Mouse (Mus musculus): ENCODE results near the gene Brinp2. TPM values are rescaled to one million over a fixed set of nuclear protein-coding genes. Genes with fewer than 3 reads are reported as not detected.
A peak's percentile ranks its signal among the peaks of the same experiment; 100 is the strongest.

The Brinp2 gene
- polyA plus RNA-seq, 1 experiment from 2014 or later = not detected

GRCm38 (mm10) chr1:158364461-158364860, 8.3 kb upstream of the Brinp2 start:
- WGBS (ENCODE audit: insufficient replicate concordance) = 38% methylated on average over 1 of the region's 1 CpGs
- H3K36me3 ChIP-seq (ENCODE audit: control insufficient read depth, insufficient read depth) = no peaks in the 10 kb centered on the region
- H3K27ac ChIP-seq (ENCODE audit: low read length) = no peak overlapping the region
- peaks cover 4% of the 10 kb centered on the region; the same call in 1 of the 2 replicates for H3K27me3 ChIP-seq (ENCODE audit: control insufficient read depth, insufficient read depth, low read depth, low read length)
- no peak for ATAC-seq (ENCODE audit: low read depth)
- no peak overlapping the region for H3K9ac ChIP-seq (ENCODE audit: low read depth, low read length)
- H3K4me3 ChIP-seq (ENCODE audit: low read depth, low read length) = no peak overlapping the region
- no peaks in the 10 kb centered on the region for H3K4me1 ChIP-seq (ENCODE audit: control insufficient read depth, low read depth, low read length)
- no peaks in the 10 kb centered on the region for H3K9me3 ChIP-seq (replicated peaks; ENCODE audit: control insufficient read depth, low read length)
- H3K4me2 ChIP-seq (ENCODE audit: low read depth, low read length) = no peak overlapping the region

- H3K4me1 ChIP-seq (ENCODE audit: control insufficient read depth, low read depth, low read length) = no peaks in the 10 kb centered on the region
- H3K9me3 ChIP-seq (replicated peaks; ENCODE audit: control insufficient read depth, low read length) = no peaks in the 10 kb centered on the region
- H3K4me3 ChIP-seq (ENCODE audit: low read depth, low read length) = no peak overlapping the region
- no peak overlapping the region for H3K4me2 ChIP-seq (ENCODE audit: low read depth, low read length)
- no peaks in the 10 kb centered on the region for H3K36me3 ChIP-seq (ENCODE audit: control insufficient read depth, insufficient read depth)
- H3K9ac ChIP-seq (ENCODE audit: low read depth, low read length) = no peak overlapping the region
- no peak overlapping the region for H3K27ac ChIP-seq (ENCODE audit: low read length)
- 3% methylated on average over 34 of the region's 37 CpGs for WGBS (ENCODE audit: insufficient replicate concordance)
- H3K27me3 ChIP-seq (ENCODE audit: control insufficient read depth, insufficient read depth, low read depth, low read length) = peaks cover 4% of the 10 kb centered on the region; the same call in 1 of the 2 replicates
- no peak for ATAC-seq (ENCODE audit: low read depth)
Observed at GRCm38 (mm10) chr1:158362292-158363101, 6.4 kb upstream of the Brinp2 start.

DNA sequence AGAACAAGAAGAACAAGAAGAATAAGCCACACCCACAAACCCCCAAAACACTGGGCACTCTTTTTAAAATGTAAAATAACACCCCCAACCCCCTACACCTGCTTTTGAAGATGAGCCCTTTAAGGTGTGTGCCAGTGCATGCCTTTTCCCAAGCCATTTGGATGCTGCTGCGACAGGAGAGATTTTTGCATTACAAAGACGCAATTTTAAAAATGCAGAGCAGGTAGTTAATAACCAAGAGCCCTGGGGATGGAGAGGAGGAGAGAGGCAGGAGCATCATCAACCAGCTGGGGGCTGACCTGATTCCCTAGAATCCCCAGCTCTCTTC, 5.8 kb upstream of the Brinp2 start, which contains the start of gene Astn1:
TSS of gene Astn1 (plus strand) at position 310 of the 328 bp plus-strand sequence.
- H3K36me3 ChIP-seq (ENCODE audit: control insufficient read depth, insufficient read depth) = no peaks in the 10 kb centered on the region
- no peak within 1 kb of the TSS for H3K4me2 ChIP-seq (ENCODE audit: low read depth, low read length)
- WGBS (ENCODE audit: insufficient replicate concordance) = 0% methylated on average over 2 of the region's 2 CpGs
- no peaks in the 10 kb centered on the region for H3K9me3 ChIP-seq (replicated peaks; ENCODE audit: control insufficient read depth, low read length)
- no peak within 1 kb of the TSS for H3K4me3 ChIP-seq (ENCODE audit: low read depth, low read length)
- H3K27ac ChIP-seq (ENCODE audit: low read length) = no peak within 1 kb of the TSS
- ATAC-seq (ENCODE audit: low read depth) = no peak
- H3K27me3 ChIP-seq (ENCODE audit: control insufficient read depth, insufficient read depth, low read depth, low read length) = peaks cover 7% of the 10 kb centered on the region
- H3K9ac ChIP-seq (ENCODE audit: low read depth, low read length) = no peak within 1 kb of the TSS
- no peaks in the 10 kb centered on the region for H3K4me1 ChIP-seq (ENCODE audit: control insufficient read depth, low read depth, low read length)

GRCm38 (mm10) chr1:158355177-158356050, 712 bp downstream of the Brinp2 start:
- no peaks in the 10 kb centered on the region for H3K36me3 ChIP-seq (ENCODE audit: control insufficient read depth, insufficient read depth)
- H3K4me2 ChIP-seq (ENCODE audit: low read depth, low read length) = peak overlapping the region; percentile 53
- peaks cover 20% of the 10 kb centered on the region for H3K27me3 ChIP-seq (ENCODE audit: control insufficient read depth, insufficient read depth, low read depth, low read length)
- H3K9me3 ChIP-seq (replicated peaks; ENCODE audit: control insufficient read depth, low read length) = no peaks in the 10 kb centered on the region
- no peak for ATAC-seq (ENCODE audit: low read depth)
- no peaks in the 10 kb centered on the region for H3K4me1 ChIP-seq (ENCODE audit: control insufficient read depth, low read depth, low read length)
- WGBS (ENCODE audit: insufficient replicate concordance) = 9% methylated on average over 28 of the region's 28 CpGs
- H3K9ac ChIP-seq (ENCODE audit: low read depth, low read length) = no peak overlapping the region
- peak overlapping the region; percentile 42 for H3K4me3 ChIP-seq (ENCODE audit: low read depth, low read length)
- H3K27ac ChIP-seq (ENCODE audit: low read length) = no peak overlapping the region

- no peak overlapping the region for H3K4me2 ChIP-seq (ENCODE audit: low read depth, low read length)
- no peak overlapping the region for H3K4me3 ChIP-seq (ENCODE audit: low read depth, low read length)
- no peaks in the 10 kb centered on the region for H3K9me3 ChIP-seq (replicated peaks; ENCODE audit: control insufficient read depth, low read length)
- H3K4me1 ChIP-seq (ENCODE audit: control insufficient read depth, low read depth, low read length) = no peaks in the 10 kb centered on the region
- no peaks in the 10 kb centered on the region for H3K36me3 ChIP-seq (ENCODE audit: control insufficient read depth, insufficient read depth)
- H3K27me3 ChIP-seq (ENCODE audit: control insufficient read depth, insufficient read depth, low read depth, low read length) = peaks cover 20% of the 10 kb centered on the region
- H3K9ac ChIP-seq (ENCODE audit: low read depth, low read length) = no peak overlapping the region
- WGBS (ENCODE audit: insufficient replicate concordance) = 49% methylated on average over 5 of the region's 5 CpGs
- ATAC-seq (ENCODE audit: low read depth) = no peak
- H3K27ac ChIP-seq (ENCODE audit: low read length) = no peak overlapping the region
Observed at GRCm38 (mm10) chr1:158353656-158354371, 2.3 kb downstream of the Brinp2 start.

DNA sequence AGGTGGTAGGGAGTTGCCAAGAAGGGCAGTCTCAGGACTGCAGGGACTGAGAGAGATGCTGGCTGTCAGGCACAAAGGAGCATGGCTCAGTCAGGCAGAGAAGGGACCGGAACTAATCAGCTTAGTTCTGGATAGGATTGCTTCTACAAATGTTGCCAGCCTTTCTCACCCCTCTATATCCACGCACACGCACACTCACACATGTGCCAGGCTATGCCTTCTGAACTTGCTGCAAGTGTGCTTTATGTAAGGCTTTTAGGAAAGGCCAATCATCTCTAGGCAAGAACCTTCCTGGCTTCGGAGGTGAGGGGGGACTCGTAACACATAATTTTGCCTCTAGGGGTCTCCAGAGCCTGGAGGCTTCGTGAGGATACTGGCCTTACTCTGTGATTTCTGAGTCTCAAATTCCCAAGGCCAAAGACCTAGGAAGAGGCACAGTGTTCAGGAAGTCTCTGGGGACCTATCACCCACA, 12.8 kb downstream of the Brinp2 start:
- Histone ChIP-seq H3K4me1 (ENCODE audit: control insufficient read depth, low read depth, low read length) (no peaks in the 10 kb centered on the region), H3K4me3 (ENCODE audit: low read depth, low read length) (no peak overlapping the region), H3K27ac (ENCODE audit: low read length) (no peak overlapping the region), H3K36me3 (ENCODE audit: control insufficient read depth, insufficient read depth) (no peaks in the 10 kb centered on the region), H3K4me2 (ENCODE audit: low read depth, low read length) (no peak overlapping the region), H3K27me3 (ENCODE audit: control insufficient read depth, insufficient read depth, low read depth, low read length) (no peaks in the 10 kb centered on the region), H3K9me3 (replicated peaks; ENCODE audit: control insufficient read depth, low read length) (no peaks in the 10 kb centered on the region; the same call in 1 of the 2 replicates), H3K9ac (ENCODE audit: low read depth, low read length) (no peak overlapping the region)
- no peak for ATAC-seq (ENCODE audit: low read depth)
- WGBS (ENCODE audit: insufficient replicate concordance) = 41% methylated on average over 6 of the region's 6 CpGs

GRCm38 (mm10) chr1:158328839-158329238, 27.3 kb downstream of the Brinp2 start:
- 58% methylated on average over 2 of the region's 2 CpGs for WGBS (ENCODE audit: insufficient replicate concordance)
- H3K4me2 ChIP-seq (ENCODE audit: low read depth, low read length) = no peak overlapping the region
- no peaks in the 10 kb centered on the region for H3K4me1 ChIP-seq (ENCODE audit: control insufficient read depth, low read depth, low read length)

GRCm38 (mm10) chr1:158328126-158328525, 28.0 kb downstream of the Brinp2 start:
- WGBS (ENCODE audit: insufficient replicate concordance) = 55% methylated on average over 5 of the region's 5 CpGs
- Histone ChIP-seq H3K27me3 (ENCODE audit: control insufficient read depth, insufficient read depth, low read depth, low read length) (no peaks in the 10 kb centered on the region), H3K4me3 (ENCODE audit: low read depth, low read length) (no peak overlapping the region), H3K9me3 (replicated peaks; ENCODE audit: control insufficient read depth, low read length) (no peaks in the 10 kb centered on the region), H3K27ac (ENCODE audit: low read length) (no peak overlapping the region), H3K4me2 (ENCODE audit: low read depth, low read length) (no peak overlapping the region), H3K36me3 (ENCODE audit: control insufficient read depth, insufficient read depth) (no peaks in the 10 kb centered on the region), H3K9ac (ENCODE audit: low read depth, low read length) (no peak overlapping the region), H3K4me1 (ENCODE audit: control insufficient read depth, low read depth, low read length) (no peaks in the 10 kb centered on the region)
- ATAC-seq (ENCODE audit: low read depth) = no peak

More at GRCm38 (mm10) chr1:158328839-158329238, 27.3 kb downstream of the Brinp2 start:
- no peaks in the 10 kb centered on the region for H3K27me3 ChIP-seq (ENCODE audit: control insufficient read depth, insufficient read depth, low read depth, low read length)
- no peak overlapping the region for H3K9ac ChIP-seq (ENCODE audit: low read depth, low read length)
- H3K9me3 ChIP-seq (replicated peaks; ENCODE audit: control insufficient read depth, low read length) = no peaks in the 10 kb centered on the region
- H3K27ac ChIP-seq (ENCODE audit: low read length) = no peak overlapping the region
- no peaks in the 10 kb centered on the region for H3K36me3 ChIP-seq (ENCODE audit: control insufficient read depth, insufficient read depth)
- H3K4me3 ChIP-seq (ENCODE audit: low read depth, low read length) = no peak overlapping the region
- ATAC-seq (ENCODE audit: low read depth) = no peak

Measured in liver, embryonic 16.5 days (tissue).